Mouse (Mus musculus): ENCODE measurements around the gene Krt17. TPM values are rescaled to one million over a fixed set of nuclear protein-coding genes. Genes with fewer than 3 reads are reported as not detected.

Gene Krt17
- polyA plus RNA-seq, 1 experiment = 0.04 TPM

- TF ChIP-seq CEBPB (IDR thresholded peaks at IDR 0.05; ENCODE audit: low read depth) (peak; percentile 71), USF1 (IDR thresholded peaks at IDR 0.05; ENCODE audit: low read depth) (no peak)
- Histone ChIP-seq H3K79me3 (ENCODE audit: low read depth) (no peaks in the 10 kb centered on the region), H3K4me3 (ENCODE audit: insufficient read depth, poor library complexity, severe bottlenecking) (no peak overlapping the region), H3K27me3 (ENCODE audit: control insufficient read depth, insufficient read depth, insufficient read length) (no peaks in the 10 kb centered on the region), H3ac (ENCODE audit: control insufficient read depth, insufficient read length, low read depth) (no peak overlapping the region), H3K36me3 (ENCODE audit: control insufficient read depth, insufficient read depth) (no peaks in the 10 kb centered on the region), H3K79me2 (ENCODE audit: control insufficient read depth, insufficient read depth) (no peaks in the 10 kb centered on the region)
Observed at GRCm38 (mm10) chr11:100221741-100222140, 39.1 kb downstream of the Krt17 start.

GRCm38 (mm10) chr11:100219304-100219703, 41.5 kb downstream of the Krt17 start:
- Histone ChIP-seq H3K4me3 (ENCODE audit: insufficient read depth, poor library complexity, severe bottlenecking) (no peak overlapping the region), H3K36me3 (ENCODE audit: control insufficient read depth, insufficient read depth) (no peaks in the 10 kb centered on the region), H3ac (ENCODE audit: control insufficient read depth, insufficient read length, low read depth) (no peak overlapping the region), H3K27me3 (ENCODE audit: control insufficient read depth, insufficient read depth, insufficient read length) (no peaks in the 10 kb centered on the region), H3K79me3 (ENCODE audit: low read depth) (no peaks in the 10 kb centered on the region), H3K79me2 (ENCODE audit: control insufficient read depth, insufficient read depth) (no peaks in the 10 kb centered on the region)
- TF ChIP-seq CEBPB (IDR thresholded peaks at IDR 0.05; ENCODE audit: low read depth) (no peak), MYOD1 (IDR thresholded peaks at IDR 0.05; ENCODE audit: control insufficient read depth, insufficient read length, low read depth) (no peak), MAX (IDR thresholded peaks at IDR 0.05) (no peak), USF1 (IDR thresholded peaks at IDR 0.05; ENCODE audit: low read depth) (no peak), FOSL1 (IDR thresholded peaks at IDR 0.05; ENCODE audit: insufficient read depth, low read length, poor library complexity, severe bottlenecking) (no peak), CTCF (IDR thresholded peaks at IDR 0.05; ENCODE audit: control insufficient read depth, insufficient read depth, insufficient read length) (no peak), MYOG (IDR thresholded peaks at IDR 0.05; ENCODE audit: control insufficient read depth, extremely low read depth, insufficient read length) (no peak)

- no peak overlapping the region for H3K4me3 ChIP-seq (ENCODE audit: insufficient read depth, poor library complexity, severe bottlenecking)
- TF ChIP-seq MYOD1 (IDR thresholded peaks at IDR 0.05; ENCODE audit: control insufficient read depth, insufficient read length, low read depth) (no peak), MAX (IDR thresholded peaks at IDR 0.05) (no peak), CEBPB (IDR thresholded peaks at IDR 0.05; ENCODE audit: low read depth) (no peak), MYOG (IDR thresholded peaks at IDR 0.05; ENCODE audit: control insufficient read depth, extremely low read depth, insufficient read length) (no peak), CTCF (IDR thresholded peaks at IDR 0.05; ENCODE audit: control insufficient read depth, insufficient read depth, insufficient read length) (no peak), FOSL1 (IDR thresholded peaks at IDR 0.05; ENCODE audit: insufficient read depth, low read length, poor library complexity, severe bottlenecking) (no peak), USF1 (IDR thresholded peaks at IDR 0.05; ENCODE audit: low read depth) (no peak)
- H3K79me3 ChIP-seq (ENCODE audit: low read depth) = no peaks in the 10 kb centered on the region
- H3ac ChIP-seq (ENCODE audit: control insufficient read depth, insufficient read length, low read depth) = no peak overlapping the region
- peaks cover 10% of the 10 kb centered on the region for H3K79me2 ChIP-seq (ENCODE audit: control insufficient read depth, insufficient read depth)
- peaks cover 10% of the 10 kb centered on the region for H3K36me3 ChIP-seq (ENCODE audit: control insufficient read depth, insufficient read depth)
- H3K27me3 ChIP-seq (ENCODE audit: control insufficient read depth, insufficient read depth, insufficient read length) = no peaks in the 10 kb centered on the region
Observed at GRCm38 (mm10) chr11:100208542-100208941, 52.3 kb downstream of the Krt17 start.

- Histone ChIP-seq H3K79me3 (ENCODE audit: low read depth) (no peaks in the 10 kb centered on the region), H3K4me3 (ENCODE audit: insufficient read depth, poor library complexity, severe bottlenecking) (peak within 1 kb of the TSS; percentile 35), H3K27me3 (ENCODE audit: control insufficient read depth, insufficient read depth, insufficient read length) (no peaks in the 10 kb centered on the region), H3ac (ENCODE audit: control insufficient read depth, insufficient read length, low read depth) (no peak within 1 kb of the TSS), H3K36me3 (ENCODE audit: control insufficient read depth, insufficient read depth) (peaks cover 12% of the 10 kb centered on the region), H3K79me2 (ENCODE audit: control insufficient read depth, insufficient read depth) (peaks cover 10% of the 10 kb centered on the region)
- TF ChIP-seq MYOD1 (IDR thresholded peaks at IDR 0.05; ENCODE audit: control insufficient read depth, insufficient read length, low read depth) (no peak), FOSL1 (IDR thresholded peaks at IDR 0.05; ENCODE audit: insufficient read depth, low read length, poor library complexity, severe bottlenecking) (peak; percentile 17), MAX (IDR thresholded peaks at IDR 0.05) (peak; percentile 75)
Observed at GRCm38 (mm10) chr11:100207498-100207897, 53.3 kb downstream of the Krt17 start, which contains the start of gene Krt14. Gene Krt14, minus strand, starts transcription at chr11:100207548.

Other genes starting within 250 kb of the Krt17 start
- 0.02 TPM for gene Krt33a, start 244.8 kb downstream of the Krt17 start, polyA plus RNA-seq (2012; fragmentation: generic; extraction: Trizol)
- not detected for gene Krt33b, start 231.2 kb downstream of the Krt17 start, polyA plus RNA-seq (2012; fragmentation: generic; extraction: Trizol)
- not detected for gene Krt34, start 219.5 kb downstream of the Krt17 start, polyA plus RNA-seq (2012; fragmentation: generic; extraction: Trizol)
- not detected for gene Krt31, start 210.5 kb downstream of the Krt17 start, polyA plus RNA-seq (2012; fragmentation: generic; extraction: Trizol)
- gene Krt32, start 172.8 kb downstream of the Krt17 start, polyA plus RNA-seq (2012; fragmentation: generic; extraction: Trizol) = not detected
- not detected for gene Krt35, start 164.8 kb downstream of the Krt17 start, polyA plus RNA-seq (2012; fragmentation: generic; extraction: Trizol)
- 0.14 TPM for gene Krt36, start 155.4 kb downstream of the Krt17 start, polyA plus RNA-seq (2012; fragmentation: generic; extraction: Trizol)
- gene Krt13, start 139.5 kb downstream of the Krt17 start, polyA plus RNA-seq (2012; fragmentation: generic; extraction: Trizol) = 20.0 TPM
- gene Krt15, start 125.1 kb downstream of the Krt17 start, polyA plus RNA-seq (2012; fragmentation: generic; extraction: Trizol) = 0.02 TPM
- 3.5 TPM for gene Krt19, start 112.4 kb downstream of the Krt17 start, polyA plus RNA-seq (2012; fragmentation: generic; extraction: Trizol)
- 1.8 TPM for gene Krt9, start 67.8 kb downstream of the Krt17 start, polyA plus RNA-seq (2012; fragmentation: generic; extraction: Trizol)
- 32.4 TPM for gene Krt14, start 53.5 kb downstream of the Krt17 start, polyA plus RNA-seq (2012; fragmentation: generic; extraction: Trizol)
- 0.21 TPM for gene Krt16, start 12.1 kb downstream of the Krt17 start, polyA plus RNA-seq (2012; fragmentation: generic; extraction: Trizol)
- gene Krt42, start 8.8 kb upstream of the Krt17 start, polyA plus RNA-seq (2012; fragmentation: generic; extraction: Trizol) = not detected
- 1,136 TPM for gene Eif1, start 58.9 kb upstream of the Krt17 start, polyA plus RNA-seq (2012; fragmentation: generic; extraction: Trizol)
- gene Gast, start 73.4 kb upstream of the Krt17 start, polyA plus RNA-seq (2012; fragmentation: generic; extraction: Trizol) = not detected
- gene Hap1, start 95.1 kb upstream of the Krt17 start, polyA plus RNA-seq (2012; fragmentation: generic; extraction: Trizol) = 1.9 TPM
- 127 TPM for gene Jup, start 136.7 kb upstream of the Krt17 start, polyA plus RNA-seq (2012; fragmentation: generic; extraction: Trizol)
- gene P3h4, start 153.8 kb upstream of the Krt17 start, polyA plus RNA-seq (2012; fragmentation: generic; extraction: Trizol) = 185 TPM
- 250 TPM for gene Fkbp10, start 154.7 kb upstream of the Krt17 start, polyA plus RNA-seq (2012; fragmentation: generic; extraction: Trizol)
- 83.4 TPM for gene Nt5c3b, start 180.8 kb upstream of the Krt17 start, polyA plus RNA-seq (2012; fragmentation: generic; extraction: Trizol)
- 0.12 TPM for gene Klhl10, start 180.9 kb upstream of the Krt17 start, polyA plus RNA-seq (2012; fragmentation: generic; extraction: Trizol)
- 4.4 TPM for gene Klhl11, start 211.7 kb upstream of the Krt17 start, polyA plus RNA-seq (2012; fragmentation: generic; extraction: Trizol)

All from C2C12 (cell line).